Mouse (Mus musculus): ENCODE measurements around the gene Adssl1.

The Adssl1 gene

GRCm38 (mm10) chr12:112619686-112620353, at the start of gene Adssl1:
Gene Adssl1, plus strand, starts transcription at chr12:112620045.
- peak; percentile 72 for DNase-seq (ENCODE audit: low spot score)

DNA sequence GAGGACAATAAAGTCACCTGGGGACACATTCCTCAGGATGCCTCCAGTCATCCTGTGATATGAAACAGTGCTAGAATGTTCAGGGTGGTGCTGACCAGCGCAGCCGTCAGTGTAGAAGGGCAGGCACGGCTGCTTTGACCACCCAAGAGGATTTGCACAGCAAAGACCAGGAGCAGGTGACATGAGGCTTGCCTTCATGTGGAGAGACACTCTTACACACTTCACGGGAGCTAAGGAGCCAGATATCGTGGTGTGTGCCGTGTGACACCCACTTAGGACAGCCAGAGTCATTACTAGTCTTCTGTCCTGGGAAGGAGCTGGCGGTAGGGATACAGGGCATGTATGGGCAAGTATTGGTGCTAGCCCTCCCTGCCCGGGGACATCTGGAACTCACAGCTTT, 49.7 kb upstream of the Adssl1 start:
- no peak for DNase-seq (ENCODE audit: low spot score)

DNA sequence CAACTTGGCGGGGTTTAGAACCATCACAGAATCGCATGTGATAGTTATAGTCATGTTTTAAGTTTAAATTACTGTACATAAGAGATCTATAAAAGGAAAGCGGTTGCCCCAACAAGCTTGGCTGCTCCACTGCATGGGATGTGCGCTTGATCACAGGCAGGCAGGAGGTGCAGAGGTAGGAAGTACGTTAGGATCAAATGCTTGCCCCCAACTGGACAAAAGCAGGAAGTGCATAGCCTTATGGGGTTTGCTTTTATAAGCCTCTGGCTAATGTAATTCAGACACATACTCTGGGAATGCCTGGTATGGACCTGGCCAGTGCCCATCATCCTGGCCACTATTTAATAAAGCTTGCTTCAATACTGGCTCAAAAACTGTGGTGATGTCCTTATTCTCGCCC, 48.8 kb upstream of the Adssl1 start:
- DNase-seq (ENCODE audit: low spot score): no peak

- no peak for DNase-seq (ENCODE audit: low spot score)
Measured at GRCm38 (mm10) chr12:112575274-112575986, 44.4 kb upstream of the Adssl1 start.

DNA sequence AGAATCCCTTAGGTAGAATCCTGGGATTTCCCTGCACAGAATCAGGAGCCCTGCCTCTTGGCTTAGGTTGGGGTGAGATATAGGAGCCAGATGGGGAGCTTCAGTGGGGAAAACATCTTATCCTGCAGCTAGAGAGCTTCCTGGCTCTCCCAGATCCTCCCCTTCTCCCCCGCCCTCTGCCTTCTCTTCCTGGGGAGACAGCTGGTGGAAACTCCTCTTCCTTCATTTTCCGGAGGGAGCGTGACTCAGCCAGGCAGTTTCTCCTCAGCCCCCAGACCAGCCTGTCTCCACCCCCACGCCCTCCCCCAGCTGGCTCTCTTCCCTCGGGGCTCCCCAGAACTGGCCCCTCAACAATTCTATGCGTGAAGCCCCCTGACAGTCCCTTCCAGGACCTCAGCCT, 43.5 kb upstream of the Adssl1 start:
- DNase-seq (ENCODE audit: low spot score): no peak

DNA sequence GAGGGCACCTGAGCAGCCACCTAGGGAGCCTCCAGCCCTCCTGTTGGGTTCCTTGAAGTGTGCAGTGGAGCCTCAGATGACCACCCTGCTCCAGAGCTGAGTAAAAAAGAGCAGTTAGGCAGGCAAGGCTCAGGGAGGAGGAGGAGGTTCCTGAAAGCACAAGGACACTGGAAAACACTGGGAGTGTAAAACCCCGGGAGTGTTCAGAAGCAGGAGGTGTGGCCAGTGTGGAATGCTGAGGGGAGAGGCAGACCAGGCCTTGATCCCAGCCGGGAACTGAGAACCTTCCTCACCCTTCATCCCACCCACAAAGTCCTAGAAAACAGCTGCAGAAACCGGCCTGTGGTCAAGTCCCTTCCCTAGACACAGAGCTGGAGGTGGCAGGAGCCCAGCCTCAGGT, 43.1 kb upstream of the Adssl1 start:
- DNase-seq (ENCODE audit: low spot score): no peak

- no peak for DNase-seq (ENCODE audit: low spot score)
Measured at GRCm38 (mm10) chr12:112578296-112579090, 41.4 kb upstream of the Adssl1 start.

DNA sequence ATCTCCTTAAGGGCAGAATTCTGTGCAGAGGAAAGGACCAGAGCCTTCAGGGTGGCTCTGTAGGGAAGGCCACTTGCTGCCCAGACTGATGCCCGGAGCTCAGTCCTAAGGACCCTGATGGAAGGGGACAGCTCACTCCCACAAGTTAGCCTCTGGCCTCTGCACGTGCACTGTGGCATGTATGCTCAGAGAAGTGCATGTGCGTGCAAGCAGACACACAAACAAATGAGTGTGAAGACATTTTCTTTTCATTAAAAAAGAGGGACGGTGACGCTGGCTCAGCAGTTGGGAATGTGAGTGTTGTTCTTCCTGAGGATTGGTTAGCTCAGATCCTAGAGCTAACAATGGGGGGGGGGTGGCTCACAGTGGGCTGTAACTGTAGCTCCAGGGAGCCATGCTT, 40.4 kb upstream of the Adssl1 start:
- no peak for DNase-seq (ENCODE audit: low spot score)

DNA sequence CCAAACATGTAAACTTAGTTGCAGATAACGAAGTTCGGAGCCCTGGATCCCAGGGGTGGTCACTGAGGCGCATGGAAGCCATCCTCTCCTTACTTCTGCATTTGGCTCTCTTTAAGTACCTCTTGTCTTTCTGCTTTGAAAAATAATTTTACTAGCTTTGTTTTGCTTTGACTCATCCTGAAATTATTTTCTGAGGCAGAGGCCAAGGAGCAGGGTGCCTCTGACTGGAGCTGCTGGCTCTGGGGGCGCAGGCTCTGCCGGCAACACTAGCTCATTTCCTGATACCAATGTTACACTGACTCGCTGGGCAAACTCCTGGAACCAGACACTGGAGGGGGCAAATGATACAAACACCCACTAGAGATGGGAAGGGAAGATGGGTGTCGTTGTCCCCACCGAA, 39.9 kb upstream of the Adssl1 start:
- no peak for DNase-seq (ENCODE audit: low spot score)

DNA sequence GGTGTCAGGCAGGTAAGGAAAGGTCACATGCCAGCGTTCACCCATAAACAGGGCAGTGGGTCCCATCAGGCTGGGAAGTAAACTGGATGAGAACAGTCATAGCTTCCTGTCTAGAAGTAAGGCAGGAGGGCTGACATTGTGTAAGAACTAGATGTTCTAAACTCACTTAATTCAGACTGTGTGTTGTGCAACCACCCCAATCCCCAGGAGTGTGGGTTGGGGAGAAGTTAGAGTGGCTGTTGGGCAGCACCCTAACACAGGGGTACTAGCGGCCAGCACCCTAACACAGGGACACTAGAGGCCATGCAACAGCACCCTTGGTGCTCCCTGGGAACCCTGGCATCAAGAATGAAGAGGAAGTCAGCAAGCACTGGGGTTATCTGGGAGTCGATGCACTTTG, 38.7 kb upstream of the Adssl1 start:
- no peak for DNase-seq (ENCODE audit: low spot score)

DNA sequence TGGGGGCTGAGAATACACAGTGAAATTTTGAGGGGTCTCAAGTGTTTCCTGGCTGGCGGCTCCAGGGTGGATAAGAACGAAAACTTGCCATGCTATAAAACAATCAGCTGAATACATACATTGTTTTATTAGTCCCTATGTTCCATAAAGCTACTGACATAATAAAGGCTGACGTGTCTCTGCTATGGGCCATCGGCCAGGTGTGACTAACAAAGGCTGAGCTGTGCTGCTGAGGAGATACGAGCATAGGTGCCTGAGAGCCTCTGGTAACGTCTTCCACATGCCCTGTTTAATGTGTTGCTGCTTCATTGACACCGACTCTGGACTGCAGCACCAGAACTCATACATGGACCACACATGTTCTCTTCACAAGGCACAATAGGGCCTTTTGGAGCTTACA, 34.9 kb upstream of the Adssl1 start:
- DNase-seq (ENCODE audit: low spot score): no peak

DNA sequence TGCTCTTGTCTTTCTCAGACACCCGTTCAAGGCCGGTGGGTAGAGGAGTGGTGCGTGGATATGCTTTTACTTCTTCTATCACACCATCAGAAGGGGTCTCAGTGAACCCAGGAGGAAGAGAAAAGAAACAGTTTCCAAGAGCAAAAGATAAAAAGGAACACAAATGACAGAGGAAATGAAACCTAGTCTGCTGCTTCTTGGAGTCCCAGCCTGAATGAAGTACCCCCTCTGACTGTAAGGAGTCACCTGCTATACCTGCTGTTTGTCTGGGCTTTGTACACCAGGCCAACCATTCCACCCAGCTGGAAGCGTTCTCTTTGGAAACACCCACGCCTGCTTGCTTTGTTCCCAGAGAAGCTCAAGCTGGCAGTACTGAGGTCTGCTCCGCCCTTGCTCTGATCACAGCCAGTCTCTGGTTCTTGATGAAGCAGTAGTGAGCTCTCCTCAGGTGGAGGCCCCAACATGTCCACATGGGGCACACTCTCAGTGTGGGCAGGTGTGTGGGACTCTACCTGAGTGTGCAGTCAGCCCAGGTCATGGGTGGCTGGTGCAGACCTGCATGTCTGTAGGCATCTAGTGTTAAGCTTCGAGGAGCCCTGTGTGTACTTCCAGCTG, 33.8 kb upstream of the Adssl1 start:
- DNase-seq (ENCODE audit: low spot score): no peak

GRCm38 (mm10) chr12:112587125-112588124, 32.4 kb upstream of the Adssl1 start:
- no peak for DNase-seq (ENCODE audit: low spot score)

- DNase-seq (ENCODE audit: low spot score): peak; percentile 83
Measured at GRCm38 (mm10) chr12:112588426-112589256, 31.2 kb upstream of the Adssl1 start, which contains the start of gene Inf2. Gene Inf2, plus strand, starts transcription at chr12:112588784.

DNA sequence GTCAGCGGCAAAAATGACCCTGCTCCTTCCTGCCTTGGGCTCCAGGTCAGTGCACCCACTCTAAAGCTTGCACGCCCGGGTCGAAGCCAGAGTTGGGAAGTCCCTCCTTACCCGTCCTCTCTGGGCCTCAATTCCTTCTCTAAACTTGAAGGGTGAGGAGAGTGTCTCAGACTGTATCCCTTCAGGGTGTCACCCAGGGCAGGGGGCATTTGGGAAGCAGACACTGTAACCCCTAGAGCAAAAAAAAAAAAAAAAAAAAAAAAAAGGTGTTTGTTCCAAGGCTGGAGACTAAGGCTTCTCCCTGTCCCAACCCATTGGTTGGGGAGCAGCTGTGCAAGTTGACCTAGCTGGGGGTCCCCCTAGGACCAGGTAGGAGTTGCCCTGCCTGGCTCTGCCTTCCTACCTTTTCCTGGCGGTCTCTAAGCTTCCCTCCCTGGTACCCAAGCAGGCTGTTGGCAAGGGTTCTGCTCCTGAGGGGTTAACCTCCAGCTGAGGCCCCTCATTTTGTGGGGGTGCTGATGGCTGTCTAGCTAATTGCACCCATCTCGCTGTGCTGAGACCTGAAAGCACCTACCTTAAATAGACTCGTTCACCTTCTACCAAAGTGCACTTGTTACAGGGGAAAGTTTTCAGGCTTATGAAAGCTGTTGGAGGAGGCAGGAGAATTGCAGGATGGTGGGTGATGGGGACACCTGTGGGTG, 30.2 kb upstream of the Adssl1 start:
- no peak for DNase-seq (ENCODE audit: low spot score)

- no peak for DNase-seq (ENCODE audit: low spot score)
Measured at GRCm38 (mm10) chr12:112590566-112591239, 29.1 kb upstream of the Adssl1 start.

DNA sequence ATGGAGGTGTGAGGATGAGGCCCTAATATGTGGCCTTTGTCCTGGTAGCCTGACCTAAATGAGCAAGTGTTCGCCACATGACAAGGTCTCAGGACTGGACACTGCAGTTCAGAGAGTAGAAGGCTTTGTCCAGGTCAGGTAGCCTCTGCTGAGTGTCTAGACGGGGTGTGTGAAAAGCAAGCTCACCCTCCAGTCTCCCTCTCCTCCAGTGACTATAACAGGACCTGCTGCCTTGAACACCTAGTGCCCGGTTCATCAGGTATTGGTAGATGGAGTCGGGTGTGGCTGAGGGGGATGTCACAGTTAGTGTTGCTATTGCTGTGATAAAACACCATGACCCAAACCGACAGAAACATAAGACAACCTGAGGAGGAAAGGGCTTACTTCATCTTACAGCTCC, 28.6 kb upstream of the Adssl1 start:
- no peak for DNase-seq (ENCODE audit: low spot score)

GRCm38 (mm10) chr12:112591730-112592129, 28.1 kb upstream of the Adssl1 start:
- no peak for DNase-seq (ENCODE audit: low spot score)
